Mouse (Mus musculus): ENCODE results near the gene Ppil2. TPM values are rescaled to one million over a fixed set of nuclear protein-coding genes. Genes with fewer than 3 reads are reported as not detected.

Gene Ppil2
- 169 TPM for polyA plus RNA-seq (2014; fragmentation: Illumina TruSeq; extraction: RNeasy Lipid Tissue Mini Kit (QIAGEN cat#74804))

GRCm38 (mm10) chr16:17110771-17111743 is at the start of gene Ppil2:
Gene Ppil2 (minus strand): TSS chr16:17111257.

GRCm38 (mm10) chr16:17146772-17147235 is 35.7 kb upstream of the Ppil2 start, which contains the start of gene Ccdc116:
Gene Ccdc116 (minus strand): TSS chr16:17147229.

DNA sequence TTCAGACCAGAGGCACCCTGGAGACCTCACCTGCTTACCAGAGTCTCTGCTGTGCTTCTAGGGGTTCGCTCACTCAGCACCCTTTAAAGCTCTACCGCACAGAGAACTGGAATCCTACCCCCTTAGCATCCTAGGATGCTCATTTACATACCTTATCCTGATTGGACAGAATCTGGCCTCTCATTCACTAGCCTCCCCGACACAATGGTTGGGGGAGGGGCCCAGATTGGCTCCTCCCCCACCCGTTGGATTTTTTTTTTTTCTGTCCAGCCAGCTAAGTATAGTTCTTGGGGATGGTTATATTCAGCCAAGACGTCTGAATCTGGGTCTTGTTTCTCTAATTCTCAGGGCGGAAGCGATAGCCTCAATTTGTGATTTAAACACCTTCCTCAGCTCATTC is 33.3 kb upstream of the Ppil2 start, which contains the start of gene Ydjc:
TSS of gene Ydjc (plus strand) at position 283 of the 400 bp plus-strand sequence.

DNA sequence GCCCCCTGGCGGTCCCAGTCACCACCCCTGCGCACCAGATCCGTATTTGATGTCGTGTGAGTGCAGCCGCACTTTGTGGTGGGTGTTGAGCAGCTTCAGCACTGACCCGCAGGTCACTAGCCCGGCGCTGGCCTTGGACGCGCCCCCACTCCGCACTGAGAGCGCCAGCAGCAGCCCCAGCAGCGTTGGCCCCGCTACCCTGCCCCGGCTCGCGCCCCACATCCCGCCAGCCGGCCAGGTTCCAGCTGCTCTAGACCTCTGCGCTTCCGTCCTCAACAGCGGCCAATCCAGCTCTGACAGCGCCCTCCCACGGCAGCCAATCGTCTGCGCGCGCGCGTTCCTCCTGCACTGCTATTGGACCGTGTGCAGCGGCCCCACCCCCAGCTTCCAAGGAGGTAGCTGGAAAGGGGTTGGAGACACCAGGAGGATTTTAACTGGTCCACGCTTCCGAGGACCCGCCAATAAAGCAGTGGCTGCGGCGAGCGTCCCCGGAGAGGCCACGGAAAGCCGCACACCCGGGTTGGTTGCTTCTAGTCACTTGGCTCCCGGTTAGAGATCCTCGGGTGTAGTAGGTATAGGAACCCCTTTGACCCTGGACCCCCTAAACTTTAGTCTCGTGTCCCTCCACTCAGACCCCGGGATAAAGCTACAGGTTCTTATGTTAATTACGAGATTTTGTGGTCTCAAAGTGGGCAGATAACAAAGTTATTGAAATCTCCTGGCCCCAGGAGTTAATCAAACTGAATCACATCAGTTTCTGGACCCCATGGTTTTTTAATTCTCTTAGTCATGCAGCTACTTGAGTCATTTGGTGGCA is 21.2 kb upstream of the Ppil2 start, which contains the start of gene Sdf2l1:
TSS of gene Sdf2l1 (minus strand) at position 295 of the 817 bp plus-strand sequence.

GRCm38 (mm10) chr16:17124871-17125520 is 13.9 kb upstream of the Ppil2 start, which contains the start of gene 2610318N02Rik:
Gene 2610318N02Rik (minus strand): TSS chr16:17125167.

DNA sequence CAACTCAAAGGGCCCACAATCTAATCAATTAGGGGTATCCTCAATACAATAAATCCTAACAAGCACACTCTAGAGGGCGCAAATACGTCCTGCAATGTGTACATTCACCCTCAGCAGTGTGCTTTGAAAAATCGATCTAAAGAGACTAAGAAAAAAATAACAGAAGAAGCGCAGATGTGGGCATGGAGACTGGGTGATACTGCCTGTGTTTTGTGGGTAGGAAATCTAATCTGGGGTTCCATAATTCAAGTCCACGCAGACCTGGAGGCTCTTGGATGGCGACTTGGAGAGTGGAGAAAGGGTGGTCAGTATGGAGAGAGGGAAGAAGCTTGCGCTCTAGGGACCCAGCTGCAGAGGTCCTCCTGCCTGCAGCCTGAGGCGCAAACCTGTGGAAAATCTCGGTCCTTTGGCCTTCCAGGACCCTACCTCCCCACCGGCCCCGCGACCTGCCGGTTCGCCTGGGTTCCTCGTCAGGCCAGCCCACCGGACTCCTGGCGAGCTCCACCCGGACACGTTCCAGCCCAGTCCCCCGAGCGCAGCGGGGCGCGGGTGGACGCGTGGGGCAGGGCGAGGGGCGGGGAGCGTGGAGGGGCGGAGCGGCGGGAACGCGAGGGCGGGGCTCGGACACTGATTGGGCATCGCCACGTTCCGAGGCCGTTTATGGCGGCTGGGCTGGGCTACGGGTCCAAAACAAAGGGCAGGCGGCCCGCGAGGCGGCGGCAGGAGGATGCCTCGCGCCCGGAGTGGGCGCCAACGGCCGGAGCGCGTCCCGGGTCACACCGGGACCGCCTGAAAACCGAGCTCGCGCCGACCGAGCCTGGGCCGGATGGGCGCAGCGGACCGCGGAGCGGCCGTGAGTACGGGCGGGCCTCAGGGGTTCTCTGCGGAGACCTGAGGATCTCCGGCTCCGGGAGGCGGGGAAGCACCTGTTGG is 41.3 kb downstream of the Ppil2 start, which contains the start of gene Ypel1:
TSS of gene Ypel1 (plus strand) at position 186 of the 933 bp plus-strand sequence.

Other genes with a start within 250 kb of the Ppil2 start
- gene Igll1, start 247.3 kb downstream of the Ppil2 start, polyA plus RNA-seq (2014; fragmentation: Illumina TruSeq; extraction: RNeasy Lipid Tissue Mini Kit (QIAGEN cat#74804)) = not detected
- gene Top3b, start 240.5 kb downstream of the Ppil2 start, polyA plus RNA-seq (2014; fragmentation: Illumina TruSeq; extraction: RNeasy Lipid Tissue Mini Kit (QIAGEN cat#74804)) = 17.3 TPM
- not detected for gene Vpreb1, start 240.4 kb downstream of the Ppil2 start, polyA plus RNA-seq (2014; fragmentation: Illumina TruSeq; extraction: RNeasy Lipid Tissue Mini Kit (QIAGEN cat#74804))
- 10.1 TPM for gene Ppm1f, start 214.8 kb downstream of the Ppil2 start, polyA plus RNA-seq (2014; fragmentation: Illumina TruSeq; extraction: RNeasy Lipid Tissue Mini Kit (QIAGEN cat#74804))
- 327 TPM for gene Mapk1, start 127.9 kb downstream of the Ppil2 start, polyA plus RNA-seq (2014; fragmentation: Illumina TruSeq; extraction: RNeasy Lipid Tissue Mini Kit (QIAGEN cat#74804))
- 8.2 TPM for gene Ypel1, start 41.6 kb downstream of the Ppil2 start, polyA plus RNA-seq (2014; fragmentation: Illumina TruSeq; extraction: RNeasy Lipid Tissue Mini Kit (QIAGEN cat#74804))
- not detected for gene 2610318N02Rik, start 13.9 kb upstream of the Ppil2 start, polyA plus RNA-seq (2014; fragmentation: Illumina TruSeq; extraction: RNeasy Lipid Tissue Mini Kit (QIAGEN cat#74804))
- gene Sdf2l1, start 21.1 kb upstream of the Ppil2 start, polyA plus RNA-seq (2014; fragmentation: Illumina TruSeq; extraction: RNeasy Lipid Tissue Mini Kit (QIAGEN cat#74804)) = 15.0 TPM
- not detected for gene Ydjc, start 33.4 kb upstream of the Ppil2 start, polyA plus RNA-seq (2014; fragmentation: Illumina TruSeq; extraction: RNeasy Lipid Tissue Mini Kit (QIAGEN cat#74804))
- 0.14 TPM for gene Ccdc116, start 36.0 kb upstream of the Ppil2 start, polyA plus RNA-seq (2014; fragmentation: Illumina TruSeq; extraction: RNeasy Lipid Tissue Mini Kit (QIAGEN cat#74804))
- 248 TPM for gene Ube2l3, start 91.4 kb upstream of the Ppil2 start, polyA plus RNA-seq (2014; fragmentation: Illumina TruSeq; extraction: RNeasy Lipid Tissue Mini Kit (QIAGEN cat#74804))
- not detected for gene Rimbp3, start 97.3 kb upstream of the Ppil2 start, polyA plus RNA-seq (2014; fragmentation: Illumina TruSeq; extraction: RNeasy Lipid Tissue Mini Kit (QIAGEN cat#74804))
- 1.4 TPM for gene Hic2, start 122.3 kb upstream of the Ppil2 start, polyA plus RNA-seq (2014; fragmentation: Illumina TruSeq; extraction: RNeasy Lipid Tissue Mini Kit (QIAGEN cat#74804))
- gene Tmem191c, start 164.8 kb upstream of the Ppil2 start, polyA plus RNA-seq (2014; fragmentation: Illumina TruSeq; extraction: RNeasy Lipid Tissue Mini Kit (QIAGEN cat#74804)) = not detected
- not detected for gene Serpind1, start 220.1 kb upstream of the Ppil2 start, polyA plus RNA-seq (2014; fragmentation: Illumina TruSeq; extraction: RNeasy Lipid Tissue Mini Kit (QIAGEN cat#74804))